Mouse (Mus musculus) ES-Bruce4 (cell line): ENCODE measurements around the gene Ssbp3.

Experiments
- CTCF ChIP-seq: IDR thresholded peaks from one replicate; pipeline ENCODE4 v1.8.1; 2011; ENCODE audit warnings: low read depth, low read length
- EP300 ChIP-seq: IDR thresholded peaks from 2 replicates; pipeline ENCODE4 v1.6.1; 2011; ENCODE audit warnings: low read depth, low read length; ENCODE audit not compliant: insufficient read depth
- POLR2A ChIP-seq: IDR thresholded peaks from one replicate; pipeline ENCODE4 v1.8.1; 2011; ENCODE audit warnings: low read length; ENCODE audit not compliant: insufficient read depth

DNA sequence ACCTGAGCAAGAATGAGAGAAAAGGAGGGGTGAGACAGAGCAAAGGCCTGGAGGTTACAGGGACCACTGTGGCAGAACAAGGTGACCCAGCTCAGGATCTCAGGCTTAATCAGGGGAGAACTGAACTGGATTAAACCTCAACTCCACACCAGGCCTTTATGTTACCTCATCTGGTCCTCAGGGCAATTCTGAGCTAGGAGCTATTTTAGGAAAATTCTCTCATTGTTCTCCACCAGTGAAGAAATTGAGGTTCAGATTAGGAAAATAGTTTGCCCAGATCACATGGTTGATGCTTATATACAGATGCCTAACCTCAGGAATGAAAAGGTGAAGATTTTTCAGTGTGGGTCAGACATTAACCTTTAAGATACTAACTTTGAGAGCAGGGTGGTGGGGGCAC lies 169.2 kb downstream of the Ssbp3 start:
- TF ChIP-seq CTCF (no peak), POLR2A (no peak), EP300 (no peak)
